Mouse (Mus musculus) heart, adult 10 weeks (tissue): ENCODE results near the gene Mthfsd. TPM values are rescaled to one million over a fixed set of nuclear protein-coding genes. Genes with fewer than 3 reads are reported as not detected.

ENCODE experiments used
- polyA plus RNA-seq: library from polyadenylated mRNA; stranded (reverse); fragments of 350-450 nt; fragmentation: Illumina TruSeq; extraction: RNeasy Lipid Tissue Mini Kit (QIAGEN cat#74804); gene quantifications from one replicate; pipeline ENCODE4 v1.2.3, GENCODE M21; 2014; ENCODE audit warnings: low read depth, low replicate concordance

Gene Mthfsd
- 17.2 TPM for polyA plus RNA-seq

GRCm38 (mm10) chr8:121107668-121108656, at the start of gene Mthfsd:
Gene Mthfsd (minus strand): TSS chr8:121108392.

GRCm38 (mm10) chr8:121127756-121128375, 19.7 kb upstream of the Mthfsd start, which contains the start of gene Foxl1:
Gene Foxl1 (plus strand): TSS chr8:121127940.

GRCm38 (mm10) chr8:121115948-121116347, 7.8 kb upstream of the Mthfsd start, which contains the start of gene Foxc2:
Gene Foxc2 (plus strand): TSS chr8:121116171.

GRCm38 (mm10) chr8:121084210-121084951, 23.8 kb downstream of the Mthfsd start, which contains the start of gene Foxf1:
Gene Foxf1 (plus strand): TSS chr8:121084386.

Other genes with a start within 250 kb of the Mthfsd start
- 0.29 TPM for gene Foxf1, start 24.0 kb downstream of the Mthfsd start, polyA plus RNA-seq
- 1.9 TPM for gene Foxc2, start 7.8 kb upstream of the Mthfsd start, polyA plus RNA-seq
- not detected for gene Foxl1, start 19.5 kb upstream of the Mthfsd start, polyA plus RNA-seq